Mouse (Mus musculus) neural tube, embryonic 11.5 days (tissue): ENCODE data around the gene Psrc1. TPM values are rescaled to one million over a fixed set of nuclear protein-coding genes. Genes with fewer than 3 reads are reported as not detected.
A peak's percentile ranks its signal among the peaks of the same experiment; 100 is the strongest.

Experiments
- ATAC-seq: fragments of 200-750 bp; cut with Nextera tagmentation; 2 replicates; pipeline ENCODE4 v1.8.0; 2017; ENCODE audit warnings: moderate number of reproducible peaks, mild to moderate bottlenecking, moderate TSS enrichment, moderate library complexity; ENCODE audit not compliant: insufficient read depth, low FRiP score, low TSS enrichment
- DNase-seq: peaks from one replicate; pipeline ENCODE4 v3.0.0-alpha.2; 2015; ENCODE audit warnings: low spot score
- H3K27ac ChIP-seq: fragments of 300-500 bp; sonication (generic); 2 replicates; pipeline ENCODE4 v1.5.1; 2014; ENCODE audit warnings: low read depth, mild to moderate bottlenecking, low read length
- H3K27me3 ChIP-seq: fragments of 300-500 bp; sonication (generic); 2 replicates; pipeline ENCODE4 v1.6.1; 2014; ENCODE audit warnings: mild to moderate bottlenecking, low read length, mixed read lengths; ENCODE audit not compliant: control insufficient read depth, insufficient read depth
- H3K36me3 ChIP-seq: fragments of 300-500 bp; sonication (generic); 2 replicates; pipeline ENCODE4 v1.6.1; 2014; ENCODE audit warnings: mild to moderate bottlenecking, low read length, moderate library complexity, mixed read lengths; ENCODE audit not compliant: control insufficient read depth, insufficient read depth
- H3K4me1 ChIP-seq: fragments of 300-500 bp; sonication (generic); 2 replicates; pipeline ENCODE4 v1.6.1; 2014; ENCODE audit warnings: low read length, mixed read lengths; ENCODE audit not compliant: control insufficient read depth, insufficient read depth
- H3K4me2 ChIP-seq: fragments of 300-500 bp; sonication (generic); 2 replicates; pipeline ENCODE4 v1.6.1; 2014; ENCODE audit warnings: low read depth, mild to moderate bottlenecking, moderate library complexity
- H3K4me3 ChIP-seq: fragments of 300-500 bp; sonication (generic); 2 replicates; pipeline ENCODE4 v1.5.1; 2014; ENCODE audit warnings: low read depth, low read length
- H3K9ac ChIP-seq: fragments of 300-500 bp; sonication (generic); 2 replicates; pipeline ENCODE4 v1.6.1; 2014; ENCODE audit warnings: mild to moderate bottlenecking, low read length
- H3K9me3 ChIP-seq: fragments of 300-500 bp; sonication (generic); 2 replicates; pipeline ENCODE4 v1.6.1; 2016; ENCODE audit warnings: low read length; ENCODE audit not compliant: control insufficient read depth
- WGBS: fragments of 180-500 bp; shearing (Covaris S2); extraction: QIAGEN DNeasy Blood & Tissue Kit; methylation state at CpG from one replicate; pipeline ENCODE4 v1.1.7; 2014; 5-methylcytosine and 5-hydroxymethylcytosine counted together
- polyA plus RNA-seq: library from polyadenylated mRNA; unstranded; fragments of >200 nt; fragmentation: Nextera tagmentation; extraction: Ambion mirVana; gene quantifications from 2 replicates; pipeline ENCODE4 v1.2.1, GENCODE M21; 2014

Psrc1 gene
- polyA plus RNA-seq, 1 experiment from 2014 or later: 52.0 TPM

DNA sequence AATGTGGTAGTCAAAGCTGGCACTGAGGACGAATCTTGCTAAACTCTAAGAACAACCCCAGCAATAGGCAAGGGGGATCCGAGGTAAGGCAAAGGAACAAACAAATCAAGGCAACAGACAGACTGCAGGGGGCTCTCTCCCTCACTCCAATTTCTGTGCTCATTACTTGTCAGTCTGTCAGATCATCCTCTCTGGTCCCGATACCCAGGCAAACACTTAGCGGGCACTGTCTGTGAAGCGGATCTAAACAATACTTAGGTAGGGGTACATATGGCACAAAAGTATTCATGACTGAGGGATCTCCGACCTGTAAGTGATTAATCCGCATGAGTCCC, 52.7 kb downstream of the Psrc1 start:
- H3K9ac ChIP-seq: no peak overlapping the region
- H3K4me2 ChIP-seq: no peak overlapping the region
- H3K4me3 ChIP-seq: no peak overlapping the region
- DNase-seq (no peak), ATAC-seq (no peak)
- H3K36me3 ChIP-seq: peaks cover 5% of the 10 kb centered on the region
- H3K27me3 ChIP-seq: no peaks in the 10 kb centered on the region
- peak overlapping the region; percentile 21; the same call in 1 of the 2 replicates for H3K27ac ChIP-seq
- 79% methylated on average over 7 of the region's 7 CpGs for WGBS
- H3K9me3 ChIP-seq: no peaks in the 10 kb centered on the region
- peaks cover 28% of the 10 kb centered on the region for H3K4me1 ChIP-seq

Other genes with a start within 250 kb of the Psrc1 start
- 210 and 217 TPM in 2 replicates for gene Gnai3, start 237.7 kb upstream of the Psrc1 start, polyA plus RNA-seq
- 0.45 and 1.1 TPM in 2 replicates for gene Gpr61, start 229.0 kb upstream of the Psrc1 start, polyA plus RNA-seq
- 6.5 and 7.2 TPM in 2 replicates for gene Amigo1, start 197.5 kb upstream of the Psrc1 start, polyA plus RNA-seq
- 2.1 and 2.9 TPM in 2 replicates for gene Cyb561d1, start 182.6 kb upstream of the Psrc1 start, polyA plus RNA-seq
- 21.1 and 24.5 TPM in 2 replicates for gene Atxn7l2, start 172.9 kb upstream of the Psrc1 start, polyA plus RNA-seq
- gene Sypl2, start 157.2 kb upstream of the Psrc1 start, polyA plus RNA-seq: 0.46 and 0.76 TPM in 2 replicates
- gene Psma5, start 126.9 kb upstream of the Psrc1 start, polyA plus RNA-seq: 294 and 297 TPM in 2 replicates
- 30.2 and 32.7 TPM in 2 replicates for gene Sort1, start 99.8 kb upstream of the Psrc1 start, polyA plus RNA-seq
- 0.19 and 0.31 TPM in 2 replicates for gene Mybphl, start 18.9 kb upstream of the Psrc1 start, polyA plus RNA-seq
- 65.2 and 65.5 TPM in 2 replicates for gene Celsr2, start 31.7 kb downstream of the Psrc1 start, polyA plus RNA-seq
- 214 and 216 TPM in 2 replicates for gene Sars, start 61.4 kb downstream of the Psrc1 start, polyA plus RNA-seq
- not detected in 2 replicates for gene 1700013F07Rik, start 150.3 kb downstream of the Psrc1 start, polyA plus RNA-seq
- gene 5330417C22Rik, start 152.7 kb downstream of the Psrc1 start, polyA plus RNA-seq: 1.4 and 1.8 TPM in 2 replicates
- 55.4 and 56.6 TPM in 2 replicates for gene Tmem167b, start 178.6 kb downstream of the Psrc1 start, polyA plus RNA-seq
- 70.7 and 74.8 TPM in 2 replicates for gene Taf13, start 187.9 kb downstream of the Psrc1 start, polyA plus RNA-seq
- 50.1 and 54.6 TPM in 2 replicates for gene Wdr47, start 207.4 kb downstream of the Psrc1 start, polyA plus RNA-seq